Mouse (Mus musculus) bone marrow macrophage, adult 2 months (primary cell): ENCODE measurements around the gene Slc17a8.

Source experiments
- CTCF ChIP-seq: IDR thresholded peaks from 2 replicates; pipeline ENCODE4 v1.5.1; 2012; ENCODE audit warnings: low read depth, mild to moderate bottlenecking, low read length, moderate library complexity
- POLR2A ChIP-seq: IDR thresholded peaks from 2 replicates; pipeline ENCODE4 v1.6.1; 2012; ENCODE audit warnings: mild to moderate bottlenecking, low read depth, low read length, borderline replicate concordance

- TF ChIP-seq POLR2A (no peak), CTCF (no peak)
These were observed 25.1 kb downstream of the Slc17a8 start for GRCm38 (mm10) chr10:89595935-89596334.
